Mouse (Mus musculus): ENCODE measurements around the gene Copz2. TPM values are rescaled to one million over a fixed set of nuclear protein-coding genes. Genes with fewer than 3 reads are reported as not detected.
A peak's percentile ranks its signal among the peaks of the same experiment; 100 is the strongest.

The Copz2 gene
- total and polyA plus RNA-seq, 2 experiments from 2014 or later = 7.1 to 14.8 TPM

DNA sequence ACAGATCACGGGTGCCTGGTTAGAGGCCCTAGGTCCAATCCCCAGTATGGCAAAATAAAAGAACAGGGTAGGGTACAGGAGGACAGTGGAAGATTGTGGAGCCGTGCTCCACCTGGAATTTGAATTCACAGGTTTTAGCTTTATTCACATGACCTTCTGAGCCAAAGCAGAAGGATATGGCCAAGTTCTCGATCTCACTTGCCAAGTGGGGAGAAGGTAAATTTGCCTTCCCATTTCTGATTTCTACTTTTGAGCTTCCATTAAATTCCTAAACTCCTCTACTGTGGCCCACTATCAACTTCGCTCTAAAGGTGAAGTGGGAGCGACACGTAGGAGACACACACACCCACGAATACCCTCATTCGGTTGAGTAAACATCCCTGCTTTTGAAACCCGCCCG is 20.8 kb upstream of the Copz2 start:
- Histone ChIP-seq H3K4me3 (ENCODE audit: low read depth, low read length) (peak overlapping the region; percentile 87), H3K4me1 (ENCODE audit: insufficient read depth) (peaks cover 18% of the 10 kb centered on the region), H3K9ac (peak overlapping the region; percentile 79), H3K9me3 (ENCODE audit: low read length) (no peaks in the 10 kb centered on the region), H3K27ac (ENCODE audit: low read depth, low read length) (no peak overlapping the region), H3K36me3 (ENCODE audit: insufficient read depth) (peaks cover 13% of the 10 kb centered on the region), H3K4me2 (ENCODE audit: low read depth) (peak overlapping the region; percentile 74), H3K27me3 (ENCODE audit: insufficient read depth, low read length) (no peaks in the 10 kb centered on the region)
- 16% methylated on average over 10 of the region's 10 CpGs for WGBS
- DNase-seq (no peak), ATAC-seq (no peak)
- TF ChIP-seq CTCF (IDR thresholded peaks at IDR 0.05; ENCODE audit: low read depth) = no peak

DNA sequence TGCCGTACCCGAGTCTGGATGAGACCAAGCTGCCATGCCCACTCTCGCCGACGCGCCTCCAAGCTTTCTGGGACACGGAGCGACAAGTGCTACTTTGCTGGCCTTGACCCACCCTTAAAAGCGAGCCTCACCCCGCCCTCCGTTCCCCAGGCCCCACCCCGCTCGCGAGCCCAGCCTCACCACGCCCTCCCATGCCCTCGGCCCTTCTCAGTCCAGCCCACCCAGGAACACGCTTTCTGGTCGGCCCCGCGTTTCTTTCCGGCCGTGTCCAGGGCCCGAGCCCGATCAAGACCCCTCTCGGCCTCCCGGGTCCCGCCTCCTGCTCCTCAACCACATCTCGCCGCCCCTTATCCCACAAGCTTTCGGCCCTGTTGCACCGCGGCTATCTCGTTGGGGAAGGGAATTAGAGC is 20.3 kb upstream of the Copz2 start:
- 2% methylated on average over 33 of the region's 33 CpGs for WGBS
- Histone ChIP-seq H3K9ac (peak overlapping the region; percentile 79), H3K4me1 (ENCODE audit: insufficient read depth) (peaks cover 15% of the 10 kb centered on the region), H3K4me3 (ENCODE audit: low read depth, low read length) (peak overlapping the region; percentile 87), H3K27ac (ENCODE audit: low read depth, low read length) (peak overlapping the region; percentile 89), H3K4me2 (ENCODE audit: low read depth) (peak overlapping the region; percentile 74), H3K9me3 (ENCODE audit: low read length) (no peaks in the 10 kb centered on the region), H3K27me3 (ENCODE audit: insufficient read depth, low read length) (no peaks in the 10 kb centered on the region), H3K36me3 (ENCODE audit: insufficient read depth) (peaks cover 13% of the 10 kb centered on the region)
- DNase-seq (no peak), ATAC-seq (peak; percentile 6)
- 0 out of 2 replicates have a peak, but pooled peaks have one; percentile 13 for TF ChIP-seq CTCF (IDR thresholded peaks at IDR 0.05; ENCODE audit: low read depth)

DNA sequence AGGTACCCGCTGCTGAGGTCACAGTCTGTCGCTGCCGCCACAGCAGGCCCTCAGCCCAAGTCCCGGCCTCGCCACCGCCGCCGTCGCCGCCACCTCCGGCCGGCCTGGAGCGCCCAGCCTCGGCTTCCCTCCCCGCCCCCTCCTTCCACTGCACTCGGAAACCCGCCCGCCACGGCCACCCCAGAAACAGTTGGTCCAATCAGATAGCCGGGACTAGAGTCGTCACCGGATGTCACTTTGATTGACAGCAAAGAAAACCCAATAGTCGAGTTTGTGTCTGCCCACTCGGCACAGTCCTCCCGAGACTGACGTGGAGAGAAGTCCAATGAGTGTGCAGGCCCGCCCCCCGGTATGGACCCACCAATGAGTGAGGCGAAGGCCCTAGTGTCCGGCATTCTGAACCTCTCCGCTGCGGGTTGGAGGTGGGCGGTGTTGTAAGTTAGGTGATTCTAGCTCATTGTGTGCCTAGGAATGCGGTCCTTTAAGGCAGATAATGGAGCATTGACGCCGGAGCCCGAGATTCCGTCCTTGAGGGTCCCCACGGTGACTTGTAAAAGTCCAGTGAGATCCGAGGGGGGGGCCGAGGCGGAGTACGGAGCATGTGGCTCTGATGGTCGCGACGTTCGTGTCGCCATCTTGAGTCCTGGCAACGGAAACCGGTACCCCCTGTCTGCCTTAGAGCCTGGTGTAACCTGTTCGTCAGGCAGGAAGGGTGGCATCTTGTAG is 19.7 kb upstream of the Copz2 start, which contains the start of gene Nfe2l1:
Gene Nfe2l1, minus strand, starts transcription at position 156 of the 726 bp plus-strand sequence.
- peak; percentile 28 for TF ChIP-seq CTCF (IDR thresholded peaks at IDR 0.05; ENCODE audit: low read depth)
- ATAC-seq = peak; percentile 99
- WGBS = under 1% methylated on average over 51 of the region's 51 CpGs

DNA sequence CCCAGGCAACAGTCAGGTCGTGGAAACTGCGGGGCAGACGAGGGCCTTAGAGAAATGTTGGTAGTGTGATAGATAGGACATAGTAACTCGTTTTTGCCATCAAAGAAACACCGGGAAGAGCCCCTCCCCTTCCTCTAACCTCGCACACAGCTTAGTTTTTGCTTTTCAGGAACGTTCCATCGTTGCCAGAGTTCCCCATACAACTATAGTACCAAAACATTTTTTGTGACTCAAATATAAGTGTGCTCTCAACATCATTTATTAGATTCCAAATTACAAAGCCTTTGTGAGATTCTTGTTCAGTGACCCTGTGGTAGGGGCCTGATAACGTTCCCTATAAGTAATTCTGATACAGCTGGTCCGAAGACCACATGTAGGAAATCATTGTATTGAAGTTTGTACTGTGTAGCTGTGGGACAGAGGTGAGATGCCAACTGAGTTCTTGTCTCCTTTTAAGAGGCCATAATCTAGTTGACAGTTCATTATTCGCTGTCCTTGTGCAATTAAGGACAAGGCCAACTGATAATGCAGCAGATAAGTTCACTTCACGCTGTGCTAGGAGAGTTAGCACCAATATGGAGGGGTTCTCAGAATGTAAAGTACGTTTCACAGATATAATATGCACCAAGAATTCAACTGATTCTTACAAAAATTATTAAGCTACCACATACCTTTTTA is 19.0 kb upstream of the Copz2 start:
- Histone ChIP-seq H3K4me2 (ENCODE audit: low read depth) (peak overlapping the region; percentile 54), H3K4me1 (ENCODE audit: insufficient read depth) (peaks cover 5% of the 10 kb centered on the region; the same call in 1 of the 2 replicates), H3K9me3 (ENCODE audit: low read length) (no peaks in the 10 kb centered on the region), H3K27me3 (ENCODE audit: insufficient read depth, low read length) (no peaks in the 10 kb centered on the region), H3K36me3 (ENCODE audit: insufficient read depth) (peaks cover 13% of the 10 kb centered on the region), H3K27ac (ENCODE audit: low read depth, low read length) (peak overlapping the region; percentile 95), H3K9ac (peak overlapping the region; percentile 66), H3K4me3 (ENCODE audit: low read depth, low read length) (peak overlapping the region; percentile 87)
- WGBS = 20% methylated on average over 13 of the region's 13 CpGs
- ATAC-seq (no peak), DNase-seq (no peak)
- TF ChIP-seq CTCF (IDR thresholded peaks at IDR 0.05; ENCODE audit: low read depth) = no peak

More for the DNA sequence above, 19.7 kb upstream of the Copz2 start, which contains the start of gene Nfe2l1:
- Histone ChIP-seq H3K9me3 (ENCODE audit: low read length) (no peaks in the 10 kb centered on the region), H3K27me3 (ENCODE audit: insufficient read depth, low read length) (no peaks in the 10 kb centered on the region), H3K36me3 (ENCODE audit: insufficient read depth) (peaks cover 13% of the 10 kb centered on the region), H3K9ac (peak within 1 kb of the TSS; percentile 79), H3K4me3 (ENCODE audit: low read depth, low read length) (peak within 1 kb of the TSS; percentile 87), H3K27ac (ENCODE audit: low read depth, low read length) (peak within 1 kb of the TSS; percentile 95), H3K4me2 (ENCODE audit: low read depth) (peak within 1 kb of the TSS; percentile 74), H3K4me1 (ENCODE audit: insufficient read depth) (peaks cover 10% of the 10 kb centered on the region)
- DNase-seq = peak; percentile 98

DNA sequence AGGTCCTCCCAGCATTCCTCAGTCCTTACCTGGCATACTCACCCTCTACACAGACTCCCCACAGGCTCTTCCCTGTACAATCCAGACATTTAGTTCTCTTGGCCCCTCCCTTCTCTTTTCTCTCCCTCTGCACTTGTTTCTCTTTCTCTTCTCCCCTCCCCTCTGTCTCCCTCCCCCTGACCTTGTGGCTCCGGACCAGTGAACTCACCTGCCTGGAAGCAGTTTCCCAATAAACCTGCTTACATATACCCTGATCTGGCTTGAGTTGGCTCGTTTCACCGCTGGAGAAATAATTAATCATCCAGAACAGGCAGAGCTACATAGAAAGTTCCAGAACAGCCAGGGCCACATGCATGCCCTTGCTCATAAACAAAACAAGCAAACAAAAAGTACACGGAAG is 18.2 kb upstream of the Copz2 start:
- no peak for DNase-seq
- Histone ChIP-seq H3K4me1 (ENCODE audit: insufficient read depth) (peaks cover 3% of the 10 kb centered on the region; the same call in 1 of the 2 replicates), H3K36me3 (ENCODE audit: insufficient read depth) (peaks cover 9% of the 10 kb centered on the region), H3K9ac (no peak overlapping the region), H3K9me3 (ENCODE audit: low read length) (no peaks in the 10 kb centered on the region), H3K4me2 (ENCODE audit: low read depth) (no peak overlapping the region), H3K4me3 (ENCODE audit: low read depth, low read length) (no peak overlapping the region), H3K27me3 (ENCODE audit: insufficient read depth, low read length) (no peaks in the 10 kb centered on the region), H3K27ac (ENCODE audit: low read depth, low read length) (no peak overlapping the region)
- ATAC-seq = no peak
- TF ChIP-seq CTCF (IDR thresholded peaks at IDR 0.05; ENCODE audit: low read depth) = no peak
- 81% methylated on average over 4 of the region's 4 CpGs for WGBS

DNA sequence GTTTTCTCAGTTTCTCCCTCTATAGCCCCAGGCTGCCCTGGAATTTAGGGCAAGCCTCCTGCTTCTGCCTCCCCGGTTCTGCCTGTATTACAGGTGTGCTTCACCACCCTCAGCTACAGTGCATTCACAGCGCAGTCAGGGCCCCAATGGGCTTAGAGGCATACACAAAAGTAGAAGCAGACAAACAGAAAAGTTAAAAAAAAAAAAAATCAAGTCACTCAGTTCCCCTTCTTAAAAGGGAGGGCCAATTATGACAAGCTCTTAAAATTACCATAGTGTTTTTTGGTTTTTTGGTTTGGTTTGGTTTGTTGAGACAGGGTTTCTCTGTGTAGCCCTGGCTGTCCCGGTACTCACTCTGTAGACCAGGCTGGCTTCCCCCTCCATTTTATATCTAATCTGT is 17.1 kb upstream of the Copz2 start:
- no peak for ATAC-seq

DNA sequence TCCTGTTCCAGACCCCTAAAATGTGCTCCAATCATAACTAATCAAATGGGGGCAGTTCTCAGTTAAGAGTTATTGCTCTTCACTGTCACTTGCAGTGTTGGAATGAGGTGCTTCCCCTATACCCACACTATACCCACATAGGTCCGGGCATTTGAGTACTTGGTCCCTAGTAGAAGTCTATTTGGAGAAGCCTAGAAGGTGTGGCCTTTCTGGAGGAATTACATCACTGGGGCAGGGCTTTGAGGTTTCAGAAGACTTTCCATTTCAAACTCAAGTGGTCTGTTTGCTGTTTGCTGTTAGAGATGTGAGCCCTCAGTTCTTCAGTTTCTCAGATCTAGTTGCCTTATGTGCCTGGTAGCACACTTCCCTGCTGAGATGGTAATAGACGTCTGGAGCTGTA is 16.7 kb upstream of the Copz2 start:
- Histone ChIP-seq H3K9me3 (ENCODE audit: low read length) (no peaks in the 10 kb centered on the region), H3K9ac (no peak overlapping the region), H3K27ac (ENCODE audit: low read depth, low read length) (no peak overlapping the region), H3K27me3 (ENCODE audit: insufficient read depth, low read length) (no peaks in the 10 kb centered on the region), H3K4me3 (ENCODE audit: low read depth, low read length) (no peak overlapping the region), H3K4me1 (ENCODE audit: insufficient read depth) (peaks cover 3% of the 10 kb centered on the region; the same call in 1 of the 2 replicates), H3K4me2 (ENCODE audit: low read depth) (no peak overlapping the region), H3K36me3 (ENCODE audit: insufficient read depth) (no peaks in the 10 kb centered on the region)
- TF ChIP-seq CTCF (IDR thresholded peaks at IDR 0.05; ENCODE audit: low read depth) = no peak
- DNase-seq = no peak
- 74% methylated on average over 2 of the region's 2 CpGs for WGBS
- no peak for ATAC-seq

More for the DNA sequence above, 17.1 kb upstream of the Copz2 start:
- Histone ChIP-seq H3K27ac (ENCODE audit: low read depth, low read length) (no peak overlapping the region), H3K9ac (no peak overlapping the region), H3K36me3 (ENCODE audit: insufficient read depth) (0 out of 2 replicates have a peak, but pooled peaks cover under 1% of the 10 kb centered on the region), H3K4me2 (ENCODE audit: low read depth) (no peak overlapping the region), H3K9me3 (ENCODE audit: low read length) (no peaks in the 10 kb centered on the region), H3K4me1 (ENCODE audit: insufficient read depth) (peaks cover 3% of the 10 kb centered on the region; the same call in 1 of the 2 replicates), H3K27me3 (ENCODE audit: insufficient read depth, low read length) (no peaks in the 10 kb centered on the region), H3K4me3 (ENCODE audit: low read depth, low read length) (no peak overlapping the region)
- no peak for TF ChIP-seq CTCF (IDR thresholded peaks at IDR 0.05; ENCODE audit: low read depth)
- no peak for DNase-seq
- WGBS = 89% methylated on average over 3 of the region's 3 CpGs
